Mouse (Mus musculus): Measurements from ENCODE around the gene Mrpl37.

GRCm38 (mm10) chr4:107063214-107063613 is 3.5 kb downstream of the Mrpl37 start:
- no peak for TF ChIP-seq CTCF (IDR thresholded peaks at IDR 0.05)
- TF ChIP-seq EP300 (IDR thresholded peaks at IDR 0.05) = no peak
